Mouse (Mus musculus): ENCODE measurements at regions not wholly inside any gene's neighbourhood (a gene's known extent, or its start where the extent isn't known, plus 50 kb on each side); places are given as distances from the start of the nearest gene placed in this dataset.

GRCm38 (mm10) chr9:83251793-83252192 is 105.3 kb upstream of the Hmgn3 start:
- no peak for TF ChIP-seq CTCF (conservative IDR thresholded peaks at IDR 0.05; ENCODE audit: insufficient read depth, insufficient read length, low read depth, low read length)
- TF ChIP-seq POLR2A (IDR thresholded peaks at IDR 0.05; ENCODE audit: low read depth, low read length), result no peak
